Mouse (Mus musculus) kidney, embryonic 16.5 days (tissue): ENCODE measurements at regions not wholly inside any gene's neighbourhood (a gene's known extent, or its start where the extent isn't known, plus 50 kb on each side); places are given as distances from the start of the nearest gene placed in this dataset.

Source experiments
- ATAC-seq: fragments of 200-750 bp; cut with Nextera tagmentation; 2 replicates; pipeline ENCODE4 v1.8.0; 2017; ENCODE audit warnings: moderate TSS enrichment; ENCODE audit not compliant: low FRiP score, low TSS enrichment
- H3K27ac ChIP-seq: fragments of 300-500 bp; sonication (generic); 2 replicates; pipeline ENCODE4 v1.5.1; 2014; ENCODE audit warnings: low read length
- H3K27me3 ChIP-seq: fragments of 300-500 bp; sonication (generic); 2 replicates; pipeline ENCODE4 v1.6.1; 2014; ENCODE audit warnings: low read length, control low read depth, mixed read lengths; ENCODE audit not compliant: insufficient read depth
- H3K36me3 ChIP-seq: fragments of 300-500 bp; sonication (generic); 2 replicates; pipeline ENCODE4 v1.6.1; 2014; ENCODE audit warnings: low read length, control low read depth, mixed read lengths; ENCODE audit not compliant: insufficient read depth
- H3K4me1 ChIP-seq: fragments of 300-500 bp; sonication (generic); 2 replicates; pipeline ENCODE4 v1.6.1; 2014; ENCODE audit warnings: low read length, control low read depth, mixed read lengths; ENCODE audit not compliant: insufficient read depth
- H3K4me2 ChIP-seq: fragments of 300-500 bp; sonication (generic); replicated peaks from 2 replicates; pipeline ENCODE4 v1.6.1; 2014; ENCODE audit warnings: low read depth, low read length
- H3K4me3 ChIP-seq: fragments of 300-500 bp; sonication (generic); 2 replicates; pipeline ENCODE4 v1.5.1; 2014; ENCODE audit warnings: mild to moderate bottlenecking, low read length
- H3K9ac ChIP-seq: fragments of 300-500 bp; sonication (generic); replicated peaks from 2 replicates; pipeline ENCODE4 v1.6.1; 2014; ENCODE audit warnings: low read length
- H3K9me3 ChIP-seq: fragments of 300-500 bp; sonication (generic); 2 replicates; pipeline ENCODE4 v1.6.1; 2016; ENCODE audit warnings: low read length, control low read depth
- WGBS: fragments of 180-500 bp; shearing (Covaris S2); extraction: QIAGEN DNeasy Blood & Tissue Kit; methylation state at CpG from one replicate; pipeline ENCODE4 v1.1.7; 2014; 5-methylcytosine and 5-hydroxymethylcytosine counted together

GRCm38 (mm10) chr15:59169237-59169797 is 280.2 kb downstream of the Gm49356 start:
- H3K4me3 ChIP-seq = no peak overlapping the region

GRCm38 (mm10) chr15:59169831-59170230 is 280.7 kb downstream of the Gm49356 start:
- H3K9me3 ChIP-seq = peaks cover 5% of the 10 kb centered on the region; the same call in 1 of the 2 replicates
- H3K4me3 ChIP-seq = no peak overlapping the region
- no peaks in the 10 kb centered on the region for H3K27me3 ChIP-seq
- H3K4me1 ChIP-seq = peaks cover 10% of the 10 kb centered on the region; the same call in 1 of the 2 replicates
- ATAC-seq = no peak
- no peak overlapping the region for H3K4me2 ChIP-seq
- WGBS = 87% methylated on average over 3 of the region's 3 CpGs
- H3K27ac ChIP-seq = no peak overlapping the region
- no peaks in the 10 kb centered on the region for H3K36me3 ChIP-seq
- H3K9ac ChIP-seq = no peak overlapping the region

More at GRCm38 (mm10) chr15:59169237-59169797, 280.2 kb downstream of the Gm49356 start:
- Histone ChIP-seq H3K4me2 (no peak overlapping the region), H3K27me3 (no peaks in the 10 kb centered on the region), H3K9ac (no peak overlapping the region), H3K27ac (no peak overlapping the region), H3K9me3 (peaks cover 5% of the 10 kb centered on the region; the same call in 1 of the 2 replicates), H3K4me1 (peaks cover 10% of the 10 kb centered on the region; the same call in 1 of the 2 replicates), H3K36me3 (no peaks in the 10 kb centered on the region)
- WGBS = 91% methylated on average over 12 of the region's 12 CpGs
- ATAC-seq = peak; percentile 15; the same call in 1 of the 2 replicates

- H3K9me3 ChIP-seq = peaks cover 5% of the 10 kb centered on the region; the same call in 1 of the 2 replicates
- no peak overlapping the region for H3K4me2 ChIP-seq
- H3K36me3 ChIP-seq = no peaks in the 10 kb centered on the region
- H3K9ac ChIP-seq = no peak overlapping the region
- H3K27me3 ChIP-seq = no peaks in the 10 kb centered on the region
- no peak; the same call in 1 of the 2 replicates for ATAC-seq
- H3K4me1 ChIP-seq = peaks cover 10% of the 10 kb centered on the region; the same call in 1 of the 2 replicates
- no peak overlapping the region for H3K27ac ChIP-seq
- WGBS = 18% methylated on average over 6 of the region's 6 CpGs
- no peak overlapping the region for H3K4me3 ChIP-seq
Observed at GRCm38 (mm10) chr15:59171120-59171519, 282.0 kb downstream of the Gm49356 start.

GRCm38 (mm10) chr15:59173452-59174245 is 284.6 kb downstream of the Gm49356 start:
- Histone ChIP-seq H3K9ac (no peak overlapping the region), H3K36me3 (no peaks in the 10 kb centered on the region), H3K4me2 (no peak overlapping the region), H3K27ac (peak overlapping the region; percentile 46; the same call in 1 of the 2 replicates), H3K4me1 (peaks cover 10% of the 10 kb centered on the region; the same call in 1 of the 2 replicates), H3K9me3 (no peaks in the 10 kb centered on the region), H3K4me3 (no peak overlapping the region), H3K27me3 (no peaks in the 10 kb centered on the region)
- ATAC-seq = no peak
- 88% methylated on average over 21 of the region's 21 CpGs for WGBS

GRCm38 (mm10) chr15:59174246-59174751 is 285.2 kb downstream of the Gm49356 start:
- Histone ChIP-seq H3K4me1 (peaks cover 10% of the 10 kb centered on the region; the same call in 1 of the 2 replicates), H3K4me3 (no peak overlapping the region), H3K9me3 (no peaks in the 10 kb centered on the region), H3K9ac (no peak overlapping the region), H3K4me2 (no peak overlapping the region), H3K36me3 (no peaks in the 10 kb centered on the region), H3K27ac (peak overlapping the region; percentile 46; the same call in 1 of the 2 replicates), H3K27me3 (no peaks in the 10 kb centered on the region)
- WGBS = 62% methylated on average over 7 of the region's 7 CpGs
- ATAC-seq = no peak

- no peak for ATAC-seq
- Histone ChIP-seq H3K9me3 (no peaks in the 10 kb centered on the region), H3K27me3 (no peaks in the 10 kb centered on the region), H3K36me3 (no peaks in the 10 kb centered on the region), H3K4me3 (no peak overlapping the region), H3K4me1 (peaks cover 10% of the 10 kb centered on the region; the same call in 1 of the 2 replicates), H3K27ac (no peak overlapping the region), H3K9ac (no peak overlapping the region), H3K4me2 (no peak overlapping the region)
- WGBS = 74% methylated on average over 8 of the region's 8 CpGs
Observed at GRCm38 (mm10) chr15:59174893-59175531, 285.9 kb downstream of the Gm49356 start.

GRCm38 (mm10) chr15:59180076-59180475 is 291.0 kb downstream of the Gm49356 start:
- 88% methylated on average over 3 of the region's 3 CpGs for WGBS
- no peak for ATAC-seq
- no peak overlapping the region for H3K27ac ChIP-seq

GRCm38 (mm10) chr15:59184461-59184860 is 295.4 kb downstream of the Gm49356 start:
- 69% methylated on average over 9 of the region's 9 CpGs for WGBS
- Histone ChIP-seq H3K4me1 (no peaks in the 10 kb centered on the region), H3K27me3 (no peaks in the 10 kb centered on the region), H3K9me3 (no peaks in the 10 kb centered on the region; the same call in 1 of the 2 replicates), H3K27ac (no peak overlapping the region), H3K9ac (no peak overlapping the region), H3K4me3 (no peak overlapping the region), H3K36me3 (no peaks in the 10 kb centered on the region), H3K4me2 (no peak overlapping the region)
- ATAC-seq = no peak

More at GRCm38 (mm10) chr15:59180076-59180475, 291.0 kb downstream of the Gm49356 start:
- Histone ChIP-seq H3K36me3 (no peaks in the 10 kb centered on the region), H3K9me3 (no peaks in the 10 kb centered on the region), H3K4me3 (no peak overlapping the region), H3K4me1 (no peaks in the 10 kb centered on the region), H3K9ac (no peak overlapping the region), H3K27me3 (no peaks in the 10 kb centered on the region), H3K4me2 (no peak overlapping the region)

- H3K27ac ChIP-seq = no peak overlapping the region
- H3K27me3 ChIP-seq = no peaks in the 10 kb centered on the region
- no peak for ATAC-seq
- no peaks in the 10 kb centered on the region for H3K36me3 ChIP-seq
- H3K4me1 ChIP-seq = no peaks in the 10 kb centered on the region
- no peak overlapping the region for H3K4me2 ChIP-seq
- no peaks in the 10 kb centered on the region; the same call in 1 of the 2 replicates for H3K9me3 ChIP-seq
- 67% methylated on average over 4 of the region's 4 CpGs for WGBS
- no peak overlapping the region for H3K4me3 ChIP-seq
- no peak overlapping the region for H3K9ac ChIP-seq
Observed at GRCm38 (mm10) chr15:59187566-59187965, 298.5 kb downstream of the Gm49356 start.
